Mouse (Mus musculus) heart, adult 2 months (tissue): ENCODE results near the gene Trappc1. TPM values are rescaled to one million over a fixed set of nuclear protein-coding genes. Genes with fewer than 3 reads are reported as not detected.

Source experiments
- DNase-seq, 2 experiments: peaks; one replicate each; pipeline ENCODE4 v3.0.0; 2021
- H3K27ac ChIP-seq: fragments of 200-600 bp; 2 replicates; pipeline ENCODE4 v1.8.1; 2022
- H3K27me3 ChIP-seq: fragments of 200-500 bp; 2 replicates; pipeline ENCODE4 v1.6.1; 2012; ENCODE audit warnings: mild to moderate bottlenecking, low read length, inconsistent platforms, mixed read lengths; ENCODE audit not compliant: control insufficient read depth, insufficient read depth
- H3K36me3 ChIP-seq: fragments of 200-500 bp; 2 replicates; pipeline ENCODE4 v1.6.1; 2012; ENCODE audit warnings: low read length, inconsistent platforms; ENCODE audit not compliant: control insufficient read depth, insufficient read depth
- H3K4me1 ChIP-seq: fragments of 200-500 bp; 2 replicates; pipeline ENCODE4 v1.6.1; 2011; ENCODE audit warnings: low read length; ENCODE audit not compliant: control insufficient read depth, insufficient read depth
- H3K4me3 ChIP-seq: fragments of 200-600 bp; 2 replicates; pipeline ENCODE4 v1.8.1; 2022
- H3K79me2 ChIP-seq: fragments of 200-500 bp; replicated peaks from 2 replicates; pipeline ENCODE4 v1.6.1; 2012; ENCODE audit warnings: mild to moderate bottlenecking, inconsistent platforms, low read length, moderate library complexity, mixed read lengths; ENCODE audit not compliant: control insufficient read depth, insufficient read depth
- H3K9ac ChIP-seq: fragments of 200-500 bp; 2 replicates; pipeline ENCODE4 v1.6.1; 2012; ENCODE audit warnings: low read depth, mild to moderate bottlenecking, control low read depth, inconsistent platforms, low read length, mixed read lengths
- CTCF ChIP-seq: fragments of 200-600 bp; IDR thresholded peaks from 2 replicates; pipeline ENCODE4 v1.8.1; 2022; ENCODE audit warnings: antibody characterized with exemption, mild to moderate bottlenecking, moderate library complexity
- EP300 ChIP-seq: fragments of 200-500 bp; IDR thresholded peaks from 2 replicates; pipeline ENCODE4 v1.6.1; 2011; ENCODE audit warnings: low read depth, low read length, control low read depth; ENCODE audit not compliant: insufficient read depth
- POLR2A ChIP-seq: fragments of 200-500 bp; IDR thresholded peaks from 2 replicates; pipeline ENCODE4 v1.6.1; 2011; ENCODE audit warnings: mild to moderate bottlenecking, low read depth, low read length, control low read depth; ENCODE audit not compliant: insufficient read depth
- WGBS: fragments of 180-500 bp; shearing (Covaris S2); methylation state at CpG from one replicate; pipeline ENCODE4 v1.1.7; 2018; 5-methylcytosine and 5-hydroxymethylcytosine counted together
- intact Hi-C: fragments of 180-260 bp; cut with DNase I; formaldehyde crosslinking; loops from one replicate; pipeline ENCODE4 v1.15.1; 2025
- polyA plus RNA-seq: library from polyadenylated mRNA; depleted of rRNA; stranded (reverse); fragments of >200 nt; gene quantifications from 2 replicates; pipeline ENCODE4 v1.2.3, GENCODE M21; 2012; rRNA removed
- total RNA-seq, 2 experiments: library from RNA; stranded (reverse); gene quantifications; 2 replicates each; pipeline ENCODE4 v1.2.3; 2021

Gene Trappc1
- total and polyA plus RNA-seq, 3 experiments: 45.5 to 48.0 (median 46.6) TPM

DNA sequence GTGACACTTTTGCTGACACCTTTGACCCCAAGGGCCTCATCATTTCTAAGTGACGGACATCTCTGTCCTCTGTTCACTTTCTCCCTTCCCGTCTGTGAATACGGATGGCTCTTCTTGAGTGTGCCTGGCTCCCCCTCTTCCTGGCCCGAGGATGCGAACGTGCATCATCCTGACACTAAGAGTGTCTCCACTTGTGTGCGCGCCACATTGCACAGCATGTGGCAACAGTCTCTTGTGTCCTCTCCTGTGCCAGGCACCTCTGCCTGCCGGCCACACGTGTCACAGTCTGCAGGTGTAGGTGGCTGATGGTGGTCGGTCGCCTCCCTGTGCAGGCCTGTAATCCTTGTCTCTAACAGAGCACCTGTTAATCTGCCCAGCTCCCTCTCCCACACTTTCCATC, 47.8 kb downstream of the Trappc1 start:
- Histone ChIP-seq H3K4me1 (peaks cover 3% of the 10 kb centered on the region), H3K4me3 (no peak overlapping the region), H3K79me2 (no peaks in the 10 kb centered on the region), H3K27ac (no peak overlapping the region), H3K27me3 (no peaks in the 10 kb centered on the region), H3K36me3 (no peaks in the 10 kb centered on the region), H3K9ac (no peak overlapping the region)
- 78% methylated on average over 12 of the region's 12 CpGs for WGBS
- intact Hi-C loops: no loop called here
- DNase-seq: no peak
- no peak for TF ChIP-seq CTCF

DNA sequence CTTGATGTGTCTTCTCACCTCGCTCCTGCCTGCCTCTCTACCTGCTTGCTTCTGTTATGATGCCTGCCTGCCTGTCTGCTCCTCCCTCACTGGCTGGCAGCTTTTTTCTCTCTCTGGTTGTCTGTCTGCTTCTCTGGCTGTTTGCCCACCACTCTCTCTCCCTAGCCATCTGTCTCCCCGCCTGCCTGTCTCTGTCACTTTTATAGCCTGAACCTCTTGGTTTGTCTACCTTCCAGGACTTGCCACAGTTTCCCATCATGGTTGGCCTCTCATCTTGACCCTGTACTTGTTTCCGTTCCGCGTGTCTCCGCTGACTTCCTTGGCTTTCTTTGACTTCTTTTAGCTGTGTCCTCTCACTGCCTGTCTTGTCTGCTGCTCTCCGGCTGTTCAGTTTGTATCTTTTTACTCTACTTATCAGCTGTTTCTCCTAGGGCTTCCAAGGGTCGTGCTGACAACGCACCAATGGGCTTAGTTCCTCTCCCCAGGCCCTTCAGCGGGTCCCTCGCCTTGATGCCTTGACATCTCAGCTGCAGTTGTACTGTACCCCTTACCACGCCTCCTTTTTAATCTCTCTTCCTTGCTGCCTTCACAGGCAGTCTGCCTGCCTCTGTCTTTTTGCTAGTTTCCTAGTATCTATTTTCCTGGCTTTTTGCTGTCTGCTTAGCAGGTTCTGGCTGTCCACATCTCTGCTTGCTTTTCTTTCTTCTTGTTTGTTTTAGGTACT, 48.4 kb downstream of the Trappc1 start:
- H3K79me2 ChIP-seq: no peaks in the 10 kb centered on the region
- no peak overlapping the region for H3K27ac ChIP-seq
- H3K4me3 ChIP-seq: no peak overlapping the region

DNA sequence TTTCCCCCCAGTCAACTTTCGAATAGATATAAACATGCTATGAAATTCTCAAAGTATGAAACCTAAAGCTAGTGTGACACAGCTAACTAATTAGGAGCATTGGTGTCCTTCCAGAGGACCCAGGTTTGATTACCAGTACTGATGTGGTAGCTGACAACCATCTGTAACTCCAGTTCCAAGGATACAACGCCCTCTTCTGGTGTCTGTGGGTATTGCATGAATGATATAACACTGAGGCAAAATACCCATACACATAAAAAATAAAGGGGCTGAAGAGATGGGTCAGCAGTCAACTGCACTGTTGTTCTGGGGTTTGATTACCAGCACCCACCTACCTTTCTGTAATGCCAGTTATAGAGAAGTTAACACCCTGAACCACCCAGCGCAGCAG, 49.0 kb downstream of the Trappc1 start:
- no peak overlapping the region for H3K27ac ChIP-seq
- intact Hi-C loops: no loop called here
- 62% methylated on average over 3 of the region's 3 CpGs for WGBS
- TF ChIP-seq CTCF: peak; percentile 62
- TF ChIP-seq EP300: no peak
- TF ChIP-seq POLR2A: no peak
- peaks cover 2% of the 10 kb centered on the region for H3K4me1 ChIP-seq
- H3K9ac ChIP-seq: no peak overlapping the region
- DNase-seq: no peak
- H3K27me3 ChIP-seq: no peaks in the 10 kb centered on the region
- H3K36me3 ChIP-seq: no peaks in the 10 kb centered on the region
- H3K79me2 ChIP-seq: no peaks in the 10 kb centered on the region
- H3K4me3 ChIP-seq: no peak overlapping the region

More for the DNA sequence above, 48.4 kb downstream of the Trappc1 start:
- Histone ChIP-seq H3K27me3 (no peaks in the 10 kb centered on the region), H3K4me1 (peaks cover 3% of the 10 kb centered on the region), H3K9ac (no peak overlapping the region), H3K36me3 (no peaks in the 10 kb centered on the region)
- WGBS: 39% methylated on average over 12 of the region's 12 CpGs
- intact Hi-C loops: no loop called here
- TF ChIP-seq EP300 (no peak), POLR2A (no peak), CTCF (no peak)
- no peak for DNase-seq

GRCm38 (mm10) chr11:69373223-69373965, 49.6 kb downstream of the Trappc1 start:
- Histone ChIP-seq H3K4me1 (no peaks in the 10 kb centered on the region), H3K9ac (no peak overlapping the region), H3K79me2 (no peaks in the 10 kb centered on the region), H3K4me3 (no peak overlapping the region), H3K27ac (no peak overlapping the region), H3K36me3 (no peaks in the 10 kb centered on the region), H3K27me3 (no peaks in the 10 kb centered on the region)
- TF ChIP-seq CTCF (no peak), POLR2A (no peak), EP300 (no peak)
- DNase-seq: no peak
- intact Hi-C loops: no loop called here
- WGBS: 91% methylated on average over 16 of the region's 16 CpGs

Other genes starting within 250 kb of the Trappc1 start
- 10 to 100 TPM; 63.4 to 70.8 TPM for gene Vamp2, start 235.5 kb upstream of the Trappc1 start, total RNA-seq
- gene Vamp2, start 235.5 kb upstream of the Trappc1 start, polyA plus RNA-seq: 83.0 and 90.0 TPM in 2 replicates
- 10 to 100 TPM; 44.4 to 79.8 TPM for gene Per1, start 228.8 kb upstream of the Trappc1 start, total RNA-seq
- 18.0 and 36.4 TPM in 2 replicates for gene Per1, start 228.8 kb upstream of the Trappc1 start, polyA plus RNA-seq
- gene Hes7, start 203.6 kb upstream of the Trappc1 start, total RNA-seq: under 1 TPM in 1 of 2 experiments, not detected in 1; 0.11 TPM
- gene Hes7, start 203.6 kb upstream of the Trappc1 start, polyA plus RNA-seq: 0.10 TPM in 1 of 2 replicates, not detected in the other
- gene 9130213A22Rik, start 201.4 kb upstream of the Trappc1 start, total RNA-seq: under 1 TPM; 0.21 to 0.23 TPM
- 0.82 and 1.00 TPM in 2 replicates for gene 9130213A22Rik, start 201.4 kb upstream of the Trappc1 start, polyA plus RNA-seq
- gene Aloxe3, start 198.1 kb upstream of the Trappc1 start, total RNA-seq: under 1 TPM; 0.05 to 0.07 TPM
- gene Aloxe3, start 198.1 kb upstream of the Trappc1 start, polyA plus RNA-seq: 0.16 TPM in 1 of 2 replicates, not detected in the other
- not detected for gene Alox12b, start 167.0 kb upstream of the Trappc1 start, total RNA-seq
- gene Alox12b, start 167.0 kb upstream of the Trappc1 start, polyA plus RNA-seq: 0.04 TPM in 1 of 2 replicates, not detected in the other
- 1 to 10 TPM in 1 of 2 experiments, under 1 TPM in 1; 0.84 to 1.6 TPM for gene Alox8, start 126.1 kb upstream of the Trappc1 start, total RNA-seq
- 0.68 TPM in 1 of 2 replicates, not detected in the other for gene Alox8, start 126.1 kb upstream of the Trappc1 start, polyA plus RNA-seq
- 1 to 10 TPM; 1.6 to 1.8 TPM for gene Gucy2e, start 86.9 kb upstream of the Trappc1 start, total RNA-seq
- 0.06 TPM in 2 replicates for gene Gucy2e, start 86.9 kb upstream of the Trappc1 start, polyA plus RNA-seq
- 1 to 10 TPM; 2.3 to 2.5 TPM for gene Cntrob, start 205 bp upstream of the Trappc1 start, total RNA-seq
- gene Cntrob, start 205 bp upstream of the Trappc1 start, polyA plus RNA-seq: 3.0 and 4.0 TPM in 2 replicates
- gene Kcnab3, start 2.3 kb downstream of the Trappc1 start, total RNA-seq: under 1 TPM; 0.11 to 0.23 TPM
- 0.53 and 0.61 TPM in 2 replicates for gene Kcnab3, start 2.3 kb downstream of the Trappc1 start, polyA plus RNA-seq
- gene Rnf227, start 16.5 kb downstream of the Trappc1 start, total RNA-seq: under 1 TPM; 0.31 to 0.36 TPM
- 0.51 and 0.82 TPM in 2 replicates for gene Rnf227, start 16.5 kb downstream of the Trappc1 start, polyA plus RNA-seq
- gene Chd3, start 45.4 kb downstream of the Trappc1 start, total RNA-seq: 10 to 100 TPM; 18.3 to 20.2 TPM
- gene Chd3, start 45.4 kb downstream of the Trappc1 start, polyA plus RNA-seq: 20.3 and 22.2 TPM in 2 replicates
- 100 to 1,000 TPM; 102 to 113 TPM for gene Naa38, start 71.5 kb downstream of the Trappc1 start, total RNA-seq
- 128 and 145 TPM in 2 replicates for gene Naa38, start 71.5 kb downstream of the Trappc1 start, polyA plus RNA-seq
- gene Cyb5d1, start 71.7 kb downstream of the Trappc1 start, total RNA-seq: 10 to 100 TPM; 27.9 to 32.1 TPM
- 19.9 and 29.8 TPM in 2 replicates for gene Cyb5d1, start 71.7 kb downstream of the Trappc1 start, polyA plus RNA-seq
- gene Tmem88, start 74.3 kb downstream of the Trappc1 start, total RNA-seq: 10 to 100 TPM; 20.4 to 21.4 TPM
- gene Tmem88, start 74.3 kb downstream of the Trappc1 start, polyA plus RNA-seq: 61.4 and 66.4 TPM in 2 replicates
- gene Kdm6b, start 89.7 kb downstream of the Trappc1 start, total RNA-seq: 10 to 100 TPM; 19.7 to 27.8 TPM
- gene Kdm6b, start 89.7 kb downstream of the Trappc1 start, polyA plus RNA-seq: 6.5 and 8.6 TPM in 2 replicates
- gene Dnah2, start 225.1 kb downstream of the Trappc1 start, total RNA-seq: under 1 TPM; 0.08 to 0.41 TPM
- gene Dnah2, start 225.1 kb downstream of the Trappc1 start, polyA plus RNA-seq: 0.15 and 0.23 TPM in 2 replicates
- 100 to 1,000 TPM in 1 of 2 experiments, 10 to 100 TPM in 1; 89.2 to 106 TPM for gene Efnb3, start 236.2 kb downstream of the Trappc1 start, total RNA-seq
- gene Efnb3, start 236.2 kb downstream of the Trappc1 start, polyA plus RNA-seq: 57.4 and 95.6 TPM in 2 replicates